Mouse (Mus musculus) embryonic facial prominence, embryonic 14.5 days (tissue): ENCODE results near the gene 4931429L15Rik. TPM values are rescaled to one million over a fixed set of nuclear protein-coding genes. Genes with fewer than 3 reads are reported as not detected.

ENCODE experiments used
- ATAC-seq: fragments of 200-750 bp; cut with Nextera tagmentation; 2 replicates; pipeline ENCODE4 v1.8.0; 2017; ENCODE audit warnings: low read depth, moderate number of reproducible peaks, moderate TSS enrichment
- DNase-seq: peaks from one replicate; pipeline ENCODE4 v3.0.0-alpha.2; 2015; ENCODE audit warnings: low spot score
- H3K27ac ChIP-seq: fragments of 300-500 bp; sonication (generic); replicated peaks from 2 replicates; pipeline ENCODE4 v1.5.1; 2014; ENCODE audit warnings: low read depth, mild to moderate bottlenecking, low read length, moderate library complexity
- H3K27me3 ChIP-seq: fragments of 300-500 bp; sonication (generic); replicated peaks from 2 replicates; pipeline ENCODE4 v1.6.1; 2014; ENCODE audit warnings: low read length; ENCODE audit not compliant: control insufficient read depth, insufficient read depth
- H3K36me3 ChIP-seq: fragments of 300-500 bp; sonication (generic); 2 replicates; pipeline ENCODE4 v1.6.1; 2014; ENCODE audit warnings: low read length, mixed read lengths; ENCODE audit not compliant: control insufficient read depth, insufficient read depth
- H3K4me1 ChIP-seq: fragments of 300-500 bp; sonication (generic); 2 replicates; pipeline ENCODE4 v1.6.1; 2014; ENCODE audit warnings: antibody characterized with exemption, low read length; ENCODE audit not compliant: control insufficient read depth, insufficient read depth
- H3K4me2 ChIP-seq: fragments of 300-500 bp; sonication (generic); 2 replicates; pipeline ENCODE4 v1.6.1; 2014; ENCODE audit warnings: low read depth, mild to moderate bottlenecking, low read length, moderate library complexity, mixed read lengths
- H3K4me3 ChIP-seq: fragments of 300-500 bp; sonication (generic); 2 replicates; pipeline ENCODE4 v1.5.1; 2014; ENCODE audit warnings: low read depth, mild to moderate bottlenecking, low read length
- H3K9ac ChIP-seq: fragments of 300-500 bp; sonication (generic); 2 replicates; pipeline ENCODE4 v1.6.1; 2014; ENCODE audit warnings: low read depth, mild to moderate bottlenecking, low read length, moderate library complexity, mixed read lengths
- H3K9me3 ChIP-seq: fragments of 300-500 bp; sonication (generic); 2 replicates; pipeline ENCODE4 v1.6.1; 2016; ENCODE audit warnings: low read length; ENCODE audit not compliant: control insufficient read depth
- WGBS: fragments of 180-500 bp; shearing (Covaris S2); extraction: QIAGEN DNeasy Blood & Tissue Kit; methylation state at CpG from one replicate; pipeline ENCODE4 v1.1.7; 2014; 5-methylcytosine and 5-hydroxymethylcytosine counted together
- polyA plus RNA-seq: library from polyadenylated mRNA; unstranded; fragments of >200 nt; fragmentation: Nextera tagmentation; extraction: Ambion mirVana; gene quantifications from 2 replicates; pipeline ENCODE4 v1.2.1, GENCODE M21; 2014

Gene 4931429L15Rik
- polyA plus RNA-seq, 1 experiment from 2014 or later, result not detected

DNA sequence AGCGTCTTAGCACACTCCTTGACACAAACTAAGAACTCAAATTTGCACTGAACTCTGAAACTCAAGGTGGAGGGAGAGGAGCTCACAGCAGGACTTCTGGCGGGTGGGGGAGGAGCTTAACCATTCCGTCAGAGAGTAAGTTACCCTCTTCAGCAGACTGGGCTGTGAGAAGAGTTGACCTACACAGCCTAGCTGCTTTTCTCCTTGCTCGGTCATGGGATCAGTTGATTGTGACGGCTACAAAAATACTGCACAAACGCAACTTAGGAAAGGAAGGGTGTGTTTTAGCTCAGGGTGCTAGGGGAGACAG is 10.8 kb upstream of the 4931429L15Rik start:
- H3K27me3 ChIP-seq, result no peaks in the 10 kb centered on the region; the same call in none of the 2 replicates
- H3K27ac ChIP-seq, result no peak overlapping the region
- no peak for ATAC-seq
- no peak overlapping the region for H3K4me3 ChIP-seq
- H3K9ac ChIP-seq, result no peak overlapping the region
- 56% methylated on average over 6 of the region's 6 CpGs for WGBS
- no peak for DNase-seq
- no peaks in the 10 kb centered on the region for H3K9me3 ChIP-seq
- no peaks in the 10 kb centered on the region for H3K36me3 ChIP-seq
- H3K4me1 ChIP-seq, result peaks cover 17% of the 10 kb centered on the region; the same call in 1 of the 2 replicates
- no peak overlapping the region for H3K4me2 ChIP-seq

- Histone ChIP-seq H3K4me1 (peaks cover 17% of the 10 kb centered on the region; the same call in 1 of the 2 replicates), H3K27ac (no peak overlapping the region), H3K4me2 (peak overlapping the region; percentile 60; the same call in 1 of the 2 replicates), H3K27me3 (no peaks in the 10 kb centered on the region; the same call in 1 of the 2 replicates), H3K36me3 (no peaks in the 10 kb centered on the region), H3K4me3 (no peak overlapping the region), H3K9ac (no peak overlapping the region), H3K9me3 (no peaks in the 10 kb centered on the region)
- ATAC-seq (no peak), DNase-seq (no peak)
- 26% methylated on average over 24 of the region's 24 CpGs for WGBS
Measured at GRCm38 (mm10) chr9:46329801-46330585, 10.2 kb upstream of the 4931429L15Rik start.

- H3K27me3 ChIP-seq, result no peaks in the 10 kb centered on the region; the same call in 1 of the 2 replicates
- 6% methylated on average over 19 of the region's 19 CpGs for WGBS
- H3K4me3 ChIP-seq, result peak overlapping the region; percentile 29
- ATAC-seq (peak; percentile 60; the same call in 1 of the 2 replicates), DNase-seq (peak; percentile 43)
- H3K36me3 ChIP-seq, result no peaks in the 10 kb centered on the region
- peak overlapping the region; percentile 65 for H3K27ac ChIP-seq
- no peaks in the 10 kb centered on the region for H3K9me3 ChIP-seq
- H3K4me2 ChIP-seq, result peak overlapping the region; percentile 60
- H3K9ac ChIP-seq, result peak overlapping the region; percentile 66
- H3K4me1 ChIP-seq, result peaks cover 17% of the 10 kb centered on the region; the same call in 1 of the 2 replicates
Measured at GRCm38 (mm10) chr9:46329250-46329648, 9.5 kb upstream of the 4931429L15Rik start.

DNA sequence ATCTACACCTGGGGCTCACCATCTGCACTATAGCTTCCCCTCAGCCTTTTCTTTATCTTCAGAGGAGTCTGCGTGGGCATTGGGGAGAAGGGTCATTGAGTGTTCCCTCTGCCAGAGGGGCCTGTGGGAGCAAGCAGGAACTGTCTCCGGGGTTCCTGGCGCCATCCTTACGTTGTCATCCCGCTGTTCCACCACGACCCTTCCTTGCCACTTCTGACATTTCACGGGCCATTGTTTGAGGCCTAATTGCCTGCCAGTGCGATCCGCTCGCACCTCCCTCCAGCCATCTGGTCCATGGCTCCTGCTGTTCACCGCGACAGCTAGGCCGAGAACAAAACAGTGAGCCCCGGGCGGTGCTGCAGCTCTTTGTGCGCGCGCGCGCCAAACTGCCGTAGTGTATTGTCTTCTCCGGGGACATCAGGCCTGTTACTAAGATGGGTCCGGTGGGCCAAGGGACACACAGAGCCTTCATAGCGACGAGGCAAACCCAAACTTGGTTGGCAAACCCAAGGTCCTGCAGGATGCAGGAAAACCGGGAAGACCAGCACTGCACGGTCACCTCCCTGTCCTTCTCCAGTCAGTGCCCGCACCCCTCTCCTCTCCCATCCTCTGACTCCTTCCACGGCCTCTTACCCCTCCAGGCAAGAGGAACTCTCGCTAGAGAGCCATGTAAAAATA is 8.9 kb upstream of the 4931429L15Rik start:
- peak; percentile 80 for ATAC-seq
- H3K27me3 ChIP-seq, result no peaks in the 10 kb centered on the region; the same call in 1 of the 2 replicates
- H3K4me1 ChIP-seq, result peaks cover 17% of the 10 kb centered on the region; the same call in 1 of the 2 replicates
- peak overlapping the region; percentile 29 for H3K4me3 ChIP-seq
- no peaks in the 10 kb centered on the region for H3K9me3 ChIP-seq
- peak; percentile 83 for DNase-seq
- peak overlapping the region; percentile 65 for H3K27ac ChIP-seq
- H3K4me2 ChIP-seq, result peak overlapping the region; percentile 60
- H3K9ac ChIP-seq, result peak overlapping the region; percentile 66
- 6% methylated on average over 30 of the region's 30 CpGs for WGBS
- no peaks in the 10 kb centered on the region for H3K36me3 ChIP-seq

DNA sequence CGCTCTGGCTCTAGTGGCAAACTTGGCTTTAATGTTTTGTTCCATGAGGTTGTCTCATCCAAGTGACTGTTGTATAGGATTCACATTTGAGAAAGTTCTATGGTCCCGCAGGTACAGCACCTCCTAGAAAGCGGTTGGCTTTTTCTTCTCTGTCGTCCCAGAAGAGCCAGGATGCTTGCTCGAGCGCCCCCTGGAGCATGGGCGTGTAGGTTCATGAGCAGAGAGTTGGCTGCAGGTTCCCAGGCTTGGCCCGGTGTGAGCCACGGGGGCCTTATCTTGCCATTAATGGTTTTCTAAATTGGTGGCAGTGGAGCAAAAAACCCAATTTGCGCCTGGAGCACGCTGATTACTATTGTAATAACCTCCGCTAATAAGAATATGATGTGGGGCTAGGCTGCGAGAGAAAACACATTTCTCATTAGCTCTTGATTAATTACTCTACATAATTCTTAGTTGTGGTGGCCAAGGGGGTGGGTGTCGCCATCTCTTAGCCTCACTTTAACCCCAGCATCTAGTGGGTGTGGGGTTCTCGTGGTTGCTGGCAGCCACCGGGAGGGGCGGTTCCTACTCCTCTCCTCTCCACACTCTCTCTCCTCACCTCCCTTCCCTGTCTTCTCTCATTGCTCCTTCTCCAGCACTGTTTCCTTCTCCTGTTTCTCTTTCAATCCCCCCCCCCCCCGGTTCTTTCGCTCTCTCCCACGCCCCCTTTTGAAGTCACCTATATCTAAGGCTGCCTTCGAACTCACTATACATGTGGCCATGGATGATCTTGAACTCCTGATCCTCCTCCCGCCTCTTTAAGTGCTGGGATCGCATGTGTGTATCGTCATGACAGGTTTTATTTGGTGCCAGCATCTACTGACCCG is 8.2 kb upstream of the 4931429L15Rik start:
- H3K27ac ChIP-seq, result no peak overlapping the region; the same call in 1 of the 2 replicates
- peak overlapping the region; percentile 66; the same call in 1 of the 2 replicates for H3K9ac ChIP-seq
- no peak for DNase-seq
- no peak for ATAC-seq
- no peak overlapping the region for H3K4me3 ChIP-seq
- no peaks in the 10 kb centered on the region for H3K36me3 ChIP-seq
- no peaks in the 10 kb centered on the region for H3K9me3 ChIP-seq
- peak overlapping the region; percentile 60 for H3K4me2 ChIP-seq
- H3K27me3 ChIP-seq, result no peaks in the 10 kb centered on the region; the same call in 1 of the 2 replicates
- 67% methylated on average over 25 of the region's 25 CpGs for WGBS
- peaks cover 17% of the 10 kb centered on the region; the same call in 1 of the 2 replicates for H3K4me1 ChIP-seq

DNA sequence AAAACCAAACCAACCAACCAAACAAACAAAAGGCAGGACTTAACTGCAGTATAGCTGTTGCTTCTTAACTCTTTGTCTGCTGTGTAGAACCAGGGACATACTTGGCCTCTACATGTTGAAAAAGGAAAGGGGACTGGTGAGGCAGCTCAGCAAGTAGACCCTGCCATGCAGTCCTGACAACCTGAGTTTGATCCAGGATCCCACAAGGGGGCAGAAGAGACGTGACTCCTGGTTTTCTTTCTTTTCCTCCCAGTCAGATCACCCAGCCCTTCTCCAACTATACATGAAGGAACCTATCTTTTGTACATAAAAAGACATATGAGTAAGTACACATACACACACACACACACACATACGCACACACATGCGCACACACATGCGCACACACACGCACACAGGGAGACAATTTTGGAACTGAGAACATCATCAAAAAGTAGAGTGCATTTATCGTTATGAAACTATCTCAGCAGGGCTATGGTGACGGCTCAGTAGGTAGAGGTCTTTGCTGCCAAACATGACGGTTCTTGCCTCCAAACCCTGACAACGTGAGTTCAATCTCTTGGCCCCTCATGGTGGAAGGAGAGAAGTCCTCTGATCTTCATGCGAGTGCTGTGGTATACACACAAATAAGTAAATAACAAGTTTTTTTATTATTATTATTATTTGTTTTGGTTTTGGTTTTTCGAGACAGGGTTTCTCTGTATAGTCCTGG is 7.1 kb upstream of the 4931429L15Rik start:
- Histone ChIP-seq H3K4me2 (no peak overlapping the region), H3K9ac (no peak overlapping the region), H3K9me3 (no peaks in the 10 kb centered on the region), H3K4me1 (peaks cover 17% of the 10 kb centered on the region; the same call in 1 of the 2 replicates), H3K36me3 (no peaks in the 10 kb centered on the region), H3K4me3 (no peak overlapping the region), H3K27me3 (no peaks in the 10 kb centered on the region), H3K27ac (no peak overlapping the region)
- 91% methylated on average over 11 of the region's 11 CpGs for WGBS
- ATAC-seq (no peak), DNase-seq (no peak)

- H3K27me3 ChIP-seq, result no peaks in the 10 kb centered on the region
- no peak overlapping the region for H3K4me3 ChIP-seq
- no peak for DNase-seq
Measured at GRCm38 (mm10) chr9:46320461-46320860, 675 bp upstream of the 4931429L15Rik start.

DNA sequence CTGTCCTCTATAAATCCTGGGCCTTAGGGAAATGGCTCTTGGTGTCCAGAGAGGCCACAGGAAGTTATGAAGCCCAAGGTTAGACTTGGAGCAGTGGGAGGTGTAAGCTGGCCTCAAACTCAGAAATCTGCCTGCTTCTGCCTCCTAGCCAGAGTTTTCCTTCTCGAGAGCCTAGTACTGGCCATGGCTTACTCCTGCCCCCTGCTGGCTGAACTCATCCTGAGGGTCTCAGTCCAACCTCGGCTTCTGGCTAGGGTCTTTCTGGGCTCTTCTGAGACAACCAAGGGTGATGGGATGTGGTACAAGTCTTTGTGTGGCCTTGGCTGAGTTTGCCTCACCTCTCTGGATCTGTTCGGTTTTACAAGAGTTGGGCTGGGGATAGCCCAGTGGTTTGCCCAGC is 1.8 kb downstream of the 4931429L15Rik start:
- H3K27ac ChIP-seq, result no peak overlapping the region
- H3K4me3 ChIP-seq, result no peak overlapping the region
- no peaks in the 10 kb centered on the region for H3K27me3 ChIP-seq
- no peaks in the 10 kb centered on the region for H3K36me3 ChIP-seq
- H3K9me3 ChIP-seq, result no peaks in the 10 kb centered on the region
- WGBS, result 100% methylated on average over 3 of the region's 3 CpGs
- DNase-seq (no peak), ATAC-seq (no peak)
- no peak overlapping the region for H3K4me2 ChIP-seq
- H3K4me1 ChIP-seq, result no peaks in the 10 kb centered on the region
- no peak overlapping the region for H3K9ac ChIP-seq

More at GRCm38 (mm10) chr9:46320461-46320860, 675 bp upstream of the 4931429L15Rik start:
- Histone ChIP-seq H3K36me3 (no peaks in the 10 kb centered on the region), H3K27ac (no peak overlapping the region), H3K9me3 (no peaks in the 10 kb centered on the region), H3K9ac (no peak overlapping the region), H3K4me2 (no peak overlapping the region), H3K4me1 (no peaks in the 10 kb centered on the region)
- ATAC-seq, result no peak
- WGBS, result 84% methylated on average over 2 of the region's 2 CpGs
